Mouse (Mus musculus): ENCODE results near the gene Fnbp1.

The Fnbp1 gene

DNA sequence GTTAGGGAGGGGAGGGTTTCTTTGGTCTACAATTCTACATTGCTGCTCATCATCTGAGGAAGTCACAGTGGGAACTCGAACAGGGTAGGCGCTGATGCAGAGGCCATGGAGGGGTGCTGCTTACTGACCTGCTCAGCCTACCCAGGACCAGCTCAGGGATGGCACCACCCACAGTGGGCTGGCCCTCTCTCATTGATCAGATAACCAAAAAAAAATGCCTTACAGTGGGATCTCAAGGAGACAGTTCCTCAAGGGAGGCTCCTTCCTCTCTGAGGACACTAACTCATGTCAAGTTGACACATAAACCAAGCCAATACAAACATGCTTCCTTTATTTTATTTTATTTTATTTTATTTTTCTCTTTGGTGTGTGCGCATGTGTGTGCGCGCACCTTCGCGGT is 72.3 kb downstream of the Fnbp1 start:
- DNase-seq (ENCODE audit: inconsistent age in 2 of 2, low spot score in 1 of 2), result no peak

DNA sequence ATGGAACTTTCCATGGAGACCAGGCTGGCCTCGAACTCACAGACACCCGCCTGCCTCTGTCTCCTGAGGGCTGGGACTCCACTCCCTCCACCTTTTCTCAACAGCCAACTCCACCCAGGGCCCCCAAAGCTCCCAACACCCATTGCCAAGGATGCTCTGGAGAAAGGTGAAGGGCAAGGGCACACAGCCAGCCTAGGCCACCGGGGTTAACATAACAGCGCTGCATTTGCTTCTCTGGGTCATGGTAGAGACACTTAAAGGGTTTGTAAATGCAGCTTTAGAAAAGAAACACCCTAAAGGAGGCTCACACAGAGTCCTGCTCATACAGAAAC is 72.7 kb downstream of the Fnbp1 start:
- peak; percentile 16 to 50 for DNase-seq (ENCODE audit: inconsistent age in 2 of 2, low spot score in 1 of 2)

DNA sequence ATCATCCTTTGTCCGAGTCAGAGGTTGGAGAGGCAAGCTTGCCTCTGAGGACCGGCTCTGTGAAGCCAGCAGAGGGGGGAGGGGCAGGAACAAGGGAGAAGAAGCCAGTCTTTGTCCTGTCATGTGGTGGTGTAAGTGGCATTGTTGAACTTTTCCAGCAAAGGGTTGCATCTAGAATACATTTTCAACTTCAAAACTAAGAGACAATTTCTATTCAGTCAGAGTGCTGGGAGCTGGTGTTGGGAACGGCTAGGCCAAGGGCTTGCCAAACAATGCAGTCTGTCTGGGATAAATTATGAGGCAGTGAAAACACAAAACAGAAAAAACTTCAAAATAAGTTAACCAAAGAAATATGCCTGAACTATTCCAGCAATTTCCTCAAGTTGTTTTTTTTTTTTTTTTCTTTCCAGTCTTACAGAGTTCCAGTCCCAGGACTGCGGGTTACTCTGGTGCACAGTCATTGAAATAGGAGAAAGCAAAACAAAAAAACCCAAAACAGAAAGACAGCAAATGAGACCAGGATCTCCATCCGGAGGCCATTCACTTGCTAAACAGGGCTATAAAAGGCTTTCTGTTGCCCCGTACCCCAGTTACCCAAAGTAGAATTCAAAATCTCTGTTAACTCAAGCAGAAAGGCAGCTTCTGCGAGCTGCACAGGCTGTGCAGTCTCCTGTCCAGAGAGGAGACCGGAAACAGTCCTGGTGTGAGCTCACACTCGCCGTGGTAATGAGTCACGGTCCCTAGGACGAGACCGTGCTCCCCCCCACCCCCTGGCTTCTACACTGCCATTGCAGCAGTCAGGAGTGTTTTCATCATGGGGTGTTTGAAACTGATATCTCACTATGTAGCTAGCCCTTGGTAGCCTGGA is 73.3 kb downstream of the Fnbp1 start:
- peak; percentile 33 to 73 for DNase-seq (ENCODE audit: inconsistent age in 2 of 2, low spot score in 1 of 2)

DNA sequence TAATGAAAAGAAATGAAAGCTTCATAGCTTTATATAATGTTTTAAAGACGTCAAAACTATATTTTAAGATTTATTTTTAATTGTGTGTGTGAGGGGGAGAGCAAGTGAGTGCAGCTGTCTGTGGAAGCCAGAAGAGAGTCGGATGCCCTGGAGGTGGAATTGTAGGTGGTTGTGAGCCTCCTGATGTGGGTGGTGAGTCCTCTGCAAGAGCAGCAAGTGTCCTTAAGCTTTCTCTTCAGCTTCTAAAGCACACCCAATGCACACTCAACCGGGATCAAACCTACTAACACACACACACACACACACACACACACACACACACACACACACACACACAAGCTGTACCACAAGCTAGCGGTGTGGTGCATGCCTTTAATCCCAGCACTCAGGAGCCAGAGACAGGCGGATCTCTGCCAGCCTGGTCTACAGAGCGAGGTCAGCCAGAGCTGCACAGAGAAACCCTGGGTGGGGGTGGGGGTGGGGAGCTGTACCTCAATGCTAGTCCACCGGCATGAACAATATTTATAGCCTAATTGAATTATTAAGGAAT is 74.0 kb downstream of the Fnbp1 start:
- no peak for DNase-seq (ENCODE audit: inconsistent age in 2 of 2, low spot score in 1 of 2)

DNA sequence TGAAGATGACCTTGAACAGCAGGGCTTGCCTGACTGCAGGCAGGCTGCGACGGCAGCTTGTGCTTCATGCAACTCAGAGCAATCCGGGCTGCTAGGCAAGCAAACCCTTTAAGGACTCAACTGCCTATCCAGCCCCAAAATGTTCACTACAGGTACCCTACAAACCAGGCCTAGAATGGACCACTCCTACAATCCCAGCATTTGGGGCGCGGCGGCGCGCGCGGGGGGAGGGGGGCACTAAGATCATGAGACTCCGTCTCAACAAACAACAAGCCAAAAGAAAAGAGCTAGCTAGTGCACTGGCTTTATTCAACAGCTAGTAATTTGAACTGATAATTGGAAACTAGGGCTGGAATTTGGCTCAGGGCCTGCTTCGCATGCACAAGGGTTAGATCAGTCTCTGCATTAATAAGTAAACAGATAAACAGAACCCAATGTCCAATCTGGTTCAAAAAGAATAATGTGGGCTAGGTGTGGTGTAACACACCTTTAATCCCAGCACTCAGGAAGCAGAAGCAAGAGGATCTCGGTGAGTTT is 74.7 kb downstream of the Fnbp1 start:
- no peak for DNase-seq (ENCODE audit: inconsistent age in 2 of 2, low spot score in 1 of 2)

DNA sequence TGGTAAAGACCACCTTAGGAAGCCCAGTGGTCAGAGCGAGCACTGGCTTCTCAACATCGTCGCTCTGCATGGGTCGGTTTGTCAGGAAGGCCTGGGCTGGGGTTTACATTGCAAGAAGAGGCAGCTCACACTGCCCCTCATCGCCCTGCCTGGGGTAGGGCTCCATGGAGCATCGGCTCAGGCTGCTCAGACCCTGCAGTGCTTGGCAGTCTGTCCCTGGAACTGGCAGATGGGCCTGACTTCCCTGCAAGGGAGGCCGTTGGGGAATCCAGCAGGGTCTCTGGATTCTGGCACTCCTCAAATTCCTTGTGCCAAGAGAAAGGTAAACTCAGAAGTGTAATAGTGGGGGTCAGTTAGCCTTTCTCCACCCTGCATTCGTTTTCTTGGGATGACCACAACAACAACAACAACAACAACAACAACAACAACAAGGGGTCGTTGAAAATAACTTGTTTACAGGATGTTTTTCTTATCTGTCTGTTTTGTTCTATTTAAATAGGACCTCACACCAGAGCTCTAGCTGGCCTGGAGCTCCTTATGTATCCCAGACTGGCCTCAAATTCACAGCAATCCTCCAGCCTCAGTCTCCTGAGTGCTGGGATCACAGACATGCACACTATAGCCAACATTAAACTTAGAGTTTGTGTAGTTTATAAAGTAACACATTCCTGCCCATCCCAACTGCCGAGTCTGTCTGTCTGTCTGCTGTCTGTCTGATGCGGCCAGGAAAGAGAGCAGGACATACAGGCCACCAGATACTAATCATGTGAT is 75.6 kb downstream of the Fnbp1 start:
- DNase-seq (ENCODE audit: inconsistent age in 2 of 2, low spot score in 1 of 2), result no peak

DNA sequence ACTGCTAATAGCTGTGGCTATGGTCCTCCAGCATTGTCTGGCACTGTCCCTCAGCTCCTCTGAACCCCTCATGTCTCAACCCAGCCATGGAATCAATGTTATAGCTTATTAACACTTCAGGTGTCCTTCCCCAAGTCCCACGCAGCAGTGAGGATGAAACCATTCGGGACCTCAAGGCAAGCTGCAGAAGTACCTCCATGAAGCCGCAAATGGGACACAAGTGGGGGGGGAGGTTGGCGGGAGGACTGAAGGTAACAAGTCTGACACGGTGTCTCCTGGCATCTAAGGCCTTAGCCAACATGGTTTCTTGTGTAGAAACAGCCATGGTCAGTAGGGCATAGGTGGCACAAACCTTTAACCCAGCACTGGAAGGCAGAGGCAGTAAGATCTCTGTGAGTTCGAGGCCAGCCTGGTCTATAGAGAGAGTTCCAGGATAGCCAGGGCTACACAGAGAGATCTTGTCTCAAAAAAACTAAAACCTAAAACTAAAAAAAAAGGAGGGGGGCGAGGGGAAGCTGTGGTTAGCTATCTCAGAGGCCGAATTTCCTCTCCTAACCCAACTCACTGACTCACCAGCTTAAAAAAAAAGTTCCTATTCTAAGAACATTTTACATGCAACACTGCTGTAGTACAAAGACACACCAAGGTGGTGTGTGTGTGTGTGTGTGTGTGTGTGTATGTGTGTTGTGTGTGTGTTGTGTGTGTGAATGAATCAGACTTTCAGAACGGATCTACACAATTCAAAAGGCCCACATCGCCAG is 79.8 kb downstream of the Fnbp1 start:
- DNase-seq (ENCODE audit: inconsistent age in 2 of 2, low spot score in 1 of 2), result no peak

DNA sequence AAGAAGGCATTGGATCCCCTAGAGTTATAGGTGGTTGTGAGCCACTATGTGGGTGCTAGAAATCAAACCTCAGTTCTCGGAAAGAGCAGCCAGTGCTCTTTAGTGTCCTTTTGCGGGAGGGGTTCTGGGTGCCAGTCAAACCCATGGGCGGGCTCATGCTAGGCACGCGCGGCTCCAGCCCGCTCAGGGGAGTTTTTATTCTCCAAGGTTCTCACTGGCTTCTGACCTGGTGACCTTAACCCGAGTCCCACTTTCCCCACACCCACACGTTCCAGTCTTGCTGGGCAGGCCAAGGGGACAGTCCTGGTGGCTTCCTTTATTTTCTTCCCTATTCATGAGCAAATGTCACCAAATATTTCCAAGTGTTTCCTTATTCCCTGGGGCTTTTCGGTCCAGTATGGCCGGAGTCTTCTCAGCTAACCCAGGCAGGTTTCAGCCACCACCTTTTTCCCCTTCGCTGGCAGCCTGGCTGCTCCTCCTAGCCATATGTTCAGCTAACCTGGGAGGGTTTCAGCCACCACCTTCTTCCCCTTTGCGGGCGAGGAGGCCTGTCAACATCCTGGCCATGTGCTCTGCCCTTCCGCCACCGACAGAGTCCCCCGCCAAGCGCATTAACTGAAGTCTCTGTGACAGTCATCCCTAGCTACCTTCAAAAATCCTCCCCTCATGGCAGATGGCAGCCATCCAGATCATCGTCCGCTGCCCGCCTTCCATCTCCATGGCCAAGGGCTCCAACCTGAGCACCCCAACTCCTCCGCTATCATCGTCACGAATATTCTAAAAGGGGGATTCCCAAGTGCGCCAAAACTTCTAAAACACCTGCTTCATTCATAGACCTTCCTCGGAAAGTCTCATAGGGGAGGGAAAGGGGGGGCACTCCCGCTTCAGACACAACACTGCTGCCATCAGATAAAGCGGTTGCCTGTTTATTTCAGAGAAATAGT is 80.7 kb downstream of the Fnbp1 start:
- DNase-seq (ENCODE audit: inconsistent age in 2 of 2, low spot score in 1 of 2), result no peak

DNA sequence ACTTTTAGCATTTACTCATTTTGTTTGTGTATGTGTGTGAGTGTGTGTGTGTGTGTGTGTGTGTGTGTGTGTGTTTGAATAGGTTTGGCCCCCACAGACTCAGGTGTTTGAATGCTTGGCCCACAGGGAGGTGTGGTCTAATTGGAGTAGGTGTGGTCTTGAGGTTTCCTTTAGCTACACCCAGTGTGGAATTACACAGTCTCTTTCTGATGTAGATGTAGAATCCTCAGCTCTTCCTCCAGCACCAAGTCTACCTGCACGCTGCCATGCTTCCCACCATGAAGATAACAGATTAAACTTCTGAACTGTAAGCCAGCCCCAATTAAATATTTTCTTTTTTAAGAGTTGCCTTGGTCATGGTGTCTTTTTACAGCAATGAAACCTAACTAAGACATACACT is 81.5 kb downstream of the Fnbp1 start:
- no peak for DNase-seq (ENCODE audit: inconsistent age in 2 of 2, low spot score in 1 of 2)

DNA sequence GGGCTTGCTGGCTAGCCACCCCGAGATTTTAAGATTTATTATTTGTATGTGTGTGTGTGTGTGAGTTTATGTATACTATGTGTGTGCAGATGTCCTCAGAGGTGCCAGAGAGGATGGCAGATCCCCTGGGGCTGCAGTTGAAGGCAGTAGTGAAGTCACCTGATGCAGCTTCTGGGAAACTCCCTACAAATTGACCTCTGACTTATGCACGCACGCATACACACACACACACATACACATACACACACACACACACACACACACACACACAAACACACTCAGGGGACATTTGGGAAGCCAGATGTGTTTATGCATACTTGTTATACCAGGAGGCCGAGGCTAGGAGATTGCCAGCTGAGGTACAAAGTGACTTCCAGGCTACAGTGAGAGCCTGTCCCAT is 83.4 kb downstream of the Fnbp1 start:
- no peak for DNase-seq (ENCODE audit: inconsistent age in 2 of 2, low spot score in 1 of 2)

DNA sequence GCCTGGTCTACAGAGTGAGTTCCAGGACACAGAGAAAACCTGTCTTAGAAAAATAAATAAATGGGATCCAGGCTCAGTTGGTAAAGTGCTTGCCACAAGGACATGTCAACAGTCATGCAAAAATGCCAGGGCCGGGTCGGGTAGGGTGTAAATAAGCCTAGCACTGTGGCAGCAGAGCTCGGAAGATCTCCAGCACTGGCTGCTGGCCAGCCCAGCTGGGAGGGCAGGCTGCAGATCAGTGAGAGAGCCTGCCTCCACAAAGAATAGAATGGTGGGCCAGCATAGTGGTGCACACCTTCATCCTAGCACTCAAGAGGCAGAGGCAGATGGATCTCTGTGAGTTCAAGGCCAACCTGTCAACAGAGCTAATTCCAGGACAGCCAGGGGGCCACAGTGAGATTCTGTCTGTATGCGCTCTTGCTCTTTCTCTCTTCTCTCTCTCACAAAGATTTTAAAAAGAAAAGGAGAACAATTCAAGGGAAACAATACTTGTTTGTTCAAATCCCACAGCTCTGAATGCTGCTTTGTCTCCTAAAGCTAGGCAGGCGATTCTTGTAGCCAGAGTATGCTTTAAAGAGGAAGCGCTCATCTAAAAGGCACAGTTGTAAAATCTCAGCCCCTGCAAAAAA is 84.1 kb downstream of the Fnbp1 start:
- no peak for DNase-seq (ENCODE audit: inconsistent age in 2 of 2, low spot score in 1 of 2)

DNA sequence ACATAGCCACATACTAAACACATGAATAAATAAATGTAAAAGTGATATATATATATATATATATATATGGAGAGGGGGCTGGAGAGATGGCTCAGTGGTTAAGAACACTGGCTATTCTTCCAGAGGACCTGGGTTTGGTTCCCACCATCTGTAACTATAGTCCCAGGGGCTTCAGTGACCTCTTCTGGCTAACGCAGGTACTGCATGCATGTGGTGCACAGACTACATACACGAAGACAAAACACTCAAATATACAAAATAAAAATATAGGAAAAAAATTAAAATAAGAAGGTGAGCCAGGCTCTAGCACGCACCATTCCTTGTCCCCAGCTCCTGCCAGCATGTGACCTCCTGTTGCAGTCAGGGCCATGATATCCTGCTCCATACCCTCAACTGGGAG is 85.7 kb downstream of the Fnbp1 start:
- no peak for DNase-seq (ENCODE audit: inconsistent age in 2 of 2, low spot score in 1 of 2)

DNA sequence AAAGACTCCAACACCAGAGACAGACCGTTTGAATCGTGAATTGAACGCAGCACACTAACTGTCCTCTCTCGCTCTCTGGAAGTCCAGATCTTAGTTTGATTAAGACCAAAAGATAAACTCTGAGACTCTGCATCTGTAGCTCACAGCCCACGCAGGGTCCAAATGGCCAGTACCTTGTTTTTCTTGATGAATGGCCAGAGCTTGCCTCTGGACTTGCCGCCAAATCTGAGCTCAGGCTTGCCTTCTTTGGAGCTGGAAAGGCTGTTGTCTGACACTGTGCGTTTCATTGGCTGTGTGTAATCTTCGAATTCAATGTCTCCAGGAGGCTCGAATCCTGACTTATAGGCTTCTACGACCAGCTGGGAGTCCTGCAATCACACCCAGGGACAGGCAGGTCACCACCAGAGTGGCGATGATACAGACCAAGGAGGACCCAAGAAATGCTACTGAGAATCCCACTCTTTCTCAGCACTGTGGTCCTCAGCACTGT is 87.9 kb downstream of the Fnbp1 start:
- DNase-seq (ENCODE audit: inconsistent age in 2 of 2, low spot score in 1 of 2), result no peak

DNA sequence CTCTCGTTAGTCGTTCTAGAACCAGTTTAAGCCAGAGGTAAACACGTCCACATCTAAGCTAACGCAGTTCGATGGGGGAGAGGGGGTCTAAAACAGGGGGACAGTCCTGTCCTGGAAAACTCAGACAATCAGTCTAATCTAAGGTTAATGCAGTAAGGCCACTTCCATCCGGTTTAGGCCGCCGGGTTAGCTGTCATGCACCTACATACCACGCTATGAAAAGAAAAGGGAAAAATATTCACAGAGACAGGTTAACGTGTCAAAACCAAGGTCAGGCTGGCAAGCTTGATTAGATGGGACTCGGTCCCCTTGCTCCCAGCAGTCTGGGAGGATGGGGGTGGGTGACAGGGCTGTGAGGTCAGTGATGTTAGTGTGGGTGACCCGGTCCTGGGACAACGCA is 88.4 kb downstream of the Fnbp1 start:
- no peak for DNase-seq (ENCODE audit: inconsistent age in 2 of 2, low spot score in 1 of 2)

DNA sequence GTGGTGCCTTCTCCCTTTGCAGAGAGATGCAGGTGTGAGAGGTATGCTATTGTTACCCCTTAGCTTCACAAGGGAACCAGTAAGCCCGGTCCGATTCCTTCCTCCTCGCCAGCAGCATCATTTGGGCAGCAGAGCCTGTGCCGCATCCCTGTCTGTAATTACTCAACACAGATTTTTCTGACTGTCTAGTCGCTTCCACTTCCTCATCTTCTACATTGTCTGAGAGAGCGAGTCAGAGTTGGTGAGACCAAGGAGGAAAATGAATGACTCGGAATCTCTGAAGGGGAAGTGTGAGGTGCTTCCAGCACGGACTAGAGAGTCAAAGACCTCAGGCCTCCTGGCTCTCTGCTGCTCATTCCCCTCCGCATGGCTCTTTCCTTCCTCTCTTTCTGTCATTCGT is 89.4 kb downstream of the Fnbp1 start:
- no peak for DNase-seq (ENCODE audit: inconsistent age in 2 of 2, low spot score in 1 of 2)

DNA sequence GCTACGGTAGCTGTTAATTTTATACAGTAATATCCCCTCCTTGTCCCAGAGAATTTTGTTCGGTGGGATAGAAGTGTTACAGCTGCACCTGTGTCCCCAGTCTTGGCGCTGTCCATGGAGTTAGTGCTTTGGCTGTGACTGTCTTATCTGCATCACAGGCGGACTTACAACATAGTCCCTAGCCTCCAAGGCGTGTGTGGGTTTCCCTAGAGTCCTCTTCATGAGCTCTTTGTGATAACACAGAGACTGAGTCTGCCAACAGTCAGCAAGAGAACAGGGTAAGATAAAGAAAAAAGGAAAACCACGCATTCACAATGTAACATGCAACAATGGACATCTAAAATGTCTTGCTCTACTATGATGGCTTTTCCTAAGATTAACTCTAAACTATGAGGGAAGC is 93.8 kb downstream of the Fnbp1 start:
- DNase-seq (ENCODE audit: inconsistent age in 2 of 2, low spot score in 1 of 2), result no peak

DNA sequence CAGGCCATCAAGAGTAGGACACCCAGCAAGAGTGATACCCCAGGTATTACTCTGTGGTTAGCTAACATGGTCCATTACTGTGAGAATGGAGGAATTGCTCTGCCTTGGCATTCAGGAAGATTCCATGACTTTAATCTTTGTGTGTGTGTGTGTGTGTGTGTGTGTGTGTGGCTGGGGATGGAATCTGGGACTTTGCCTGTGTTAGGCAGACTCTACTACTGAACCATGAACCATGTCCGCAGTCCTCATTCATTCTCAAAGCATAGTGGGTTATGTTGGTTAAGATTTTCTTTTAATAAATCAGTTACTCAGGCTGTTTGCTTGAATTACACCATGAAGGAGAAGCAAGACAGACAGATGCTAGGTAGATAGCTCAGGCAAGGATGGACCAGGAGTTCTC is 98.0 kb downstream of the Fnbp1 start:
- no peak for DNase-seq (ENCODE audit: inconsistent age in 2 of 2, low spot score in 1 of 2)

DNA sequence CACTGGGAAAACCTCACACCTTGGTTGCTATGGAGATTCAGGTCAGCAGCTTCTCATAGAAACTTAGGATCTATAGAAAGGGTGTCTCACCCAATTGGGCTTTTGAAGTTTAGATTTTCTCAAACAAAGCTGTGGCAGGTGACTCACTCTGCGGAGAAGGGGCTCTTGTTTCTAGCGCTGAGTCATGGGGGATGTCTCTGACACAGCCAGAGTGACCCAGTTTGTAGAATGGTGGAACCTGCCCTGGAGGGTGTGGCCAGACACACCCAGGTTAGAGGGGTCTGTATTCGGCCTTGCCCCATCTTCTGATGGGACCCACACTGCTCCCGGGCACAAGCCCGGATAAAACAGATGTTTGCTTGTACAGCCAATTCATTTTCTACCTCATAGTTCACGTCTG is 98.9 kb downstream of the Fnbp1 start:
- DNase-seq (ENCODE audit: inconsistent age in 2 of 2, low spot score in 1 of 2), result no peak

DNA sequence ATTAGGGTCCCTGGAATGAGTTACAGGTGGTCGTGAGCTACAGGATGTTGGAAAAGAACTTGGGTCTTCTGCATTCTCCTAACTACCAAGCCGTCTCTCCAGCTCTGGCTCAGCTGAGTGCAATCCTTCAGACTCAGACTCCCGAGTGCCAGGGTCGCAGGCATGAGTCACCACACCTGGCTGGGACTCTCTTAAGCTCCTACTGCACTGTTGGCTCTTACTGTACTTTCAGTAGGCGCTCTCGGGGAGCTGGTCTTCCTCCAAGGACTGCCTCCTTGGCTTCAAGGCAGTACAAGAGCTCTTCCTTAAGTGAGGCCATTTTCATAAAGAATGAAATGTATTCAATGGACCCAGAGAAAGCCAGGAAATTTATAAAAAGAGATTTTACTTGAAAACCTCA is 100.4 kb downstream of the Fnbp1 start:
- peak; percentile 73 to 78 for DNase-seq (ENCODE audit: inconsistent age in 2 of 2, low spot score in 1 of 2)

DNA sequence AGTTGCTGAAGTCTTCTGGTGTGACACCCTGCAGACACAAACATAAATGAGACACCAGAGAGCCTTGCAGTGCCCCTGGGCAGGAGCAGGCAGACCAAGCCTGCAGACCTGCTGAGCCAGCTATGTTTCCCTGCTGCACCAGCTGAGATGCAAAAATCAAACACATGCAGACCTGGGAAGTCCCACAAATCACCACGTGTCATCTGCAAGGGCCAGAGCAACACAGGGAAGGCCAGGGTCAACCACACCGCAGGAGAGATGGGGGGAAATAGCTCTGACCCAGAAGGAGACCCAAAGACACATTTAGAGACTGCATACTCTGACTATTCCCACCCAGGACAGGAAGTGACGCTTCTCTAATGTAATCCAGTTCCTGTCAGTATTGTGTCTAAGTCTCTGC is 101.3 kb downstream of the Fnbp1 start:
- DNase-seq (ENCODE audit: inconsistent age in 2 of 2, low spot score in 1 of 2), result peak in 1 of 2 experiments; percentile 51

Data from adrenal gland, adult (tissue).